Mouse (Mus musculus): ENCODE measurements at regions not wholly inside any gene's neighbourhood (a gene's known extent, or its start where the extent isn't known, plus 50 kb on each side); places are given as distances from the start of the nearest gene placed in this dataset.
"Not testable (repeated sequence)": the region's sequence is repeated elsewhere in the genome, so short reads cannot be mapped to it uniquely, and the experiment has no call there.

- H3K4me1 ChIP-seq (ENCODE audit: control insufficient read depth, insufficient read depth, low read depth, low read length), result no peaks in the 10 kb centered on the region
- H3K9me3 ChIP-seq (ENCODE audit: control insufficient read depth, low read length), result no peaks in the 10 kb centered on the region
- WGBS, result 70% methylated on average over 6 of the region's 6 CpGs
- no peak overlapping the region for H3K27ac ChIP-seq (ENCODE audit: low read depth, low read length)
- no peaks in the 10 kb centered on the region for H3K36me3 ChIP-seq (ENCODE audit: control insufficient read depth, insufficient read depth, low read length)
- no peaks in the 10 kb centered on the region for H3K27me3 ChIP-seq (replicated peaks; ENCODE audit: control insufficient read depth, insufficient read depth, low read length)
- H3K4me2 ChIP-seq (ENCODE audit: low read length), result no peak overlapping the region
- no peak overlapping the region for H3K4me3 ChIP-seq (ENCODE audit: low read length)
- no peak for ATAC-seq
- H3K9ac ChIP-seq (ENCODE audit: low read depth, low read length), result no peak overlapping the region
Observed at GRCm38 (mm10) chr2:114723971-114724666, 69.4 kb upstream of the Dph6 start.

- Histone ChIP-seq H3K36me3 (ENCODE audit: control insufficient read depth, insufficient read depth, low read length) (no peaks in the 10 kb centered on the region), H3K9ac (ENCODE audit: low read depth, low read length) (no peak overlapping the region), H3K4me3 (ENCODE audit: low read length) (no peak overlapping the region), H3K27ac (ENCODE audit: low read depth, low read length) (no peak overlapping the region), H3K9me3 (ENCODE audit: control insufficient read depth, low read length) (no peaks in the 10 kb centered on the region), H3K27me3 (replicated peaks; ENCODE audit: control insufficient read depth, insufficient read depth, low read length) (no peaks in the 10 kb centered on the region), H3K4me1 (ENCODE audit: control insufficient read depth, insufficient read depth, low read depth, low read length) (no peaks in the 10 kb centered on the region), H3K4me2 (ENCODE audit: low read length) (no peak overlapping the region)
- 94% methylated on average over 1 of the region's 1 CpGs for WGBS
- no peak for ATAC-seq
Observed at GRCm38 (mm10) chr2:114727197-114727596, 72.4 kb upstream of the Dph6 start.

- ATAC-seq, result no peak
- no peak overlapping the region for H3K9ac ChIP-seq (ENCODE audit: low read depth, low read length)
- H3K4me3 ChIP-seq (ENCODE audit: low read length), result no peak overlapping the region
- WGBS, result 59% methylated on average over 4 of the region's 4 CpGs
- no peaks in the 10 kb centered on the region for H3K27me3 ChIP-seq (replicated peaks; ENCODE audit: control insufficient read depth, insufficient read depth, low read length)
- H3K27ac ChIP-seq (ENCODE audit: low read depth, low read length), result no peak overlapping the region
- no peaks in the 10 kb centered on the region for H3K36me3 ChIP-seq (ENCODE audit: control insufficient read depth, insufficient read depth, low read length)
- no peaks in the 10 kb centered on the region for H3K4me1 ChIP-seq (ENCODE audit: control insufficient read depth, insufficient read depth, low read depth, low read length)
- H3K4me2 ChIP-seq (ENCODE audit: low read length), result no peak overlapping the region
- no peaks in the 10 kb centered on the region for H3K9me3 ChIP-seq (ENCODE audit: control insufficient read depth, low read length)
Observed at GRCm38 (mm10) chr2:114734861-114735569, 80.3 kb upstream of the Dph6 start.

GRCm38 (mm10) chr2:114739421-114740212, 84.9 kb upstream of the Dph6 start:
- Histone ChIP-seq H3K9ac (ENCODE audit: low read depth, low read length) (no peak overlapping the region), H3K27ac (ENCODE audit: low read depth, low read length) (no peak overlapping the region), H3K4me1 (ENCODE audit: control insufficient read depth, insufficient read depth, low read depth, low read length) (no peaks in the 10 kb centered on the region), H3K4me2 (ENCODE audit: low read length) (no peak overlapping the region), H3K27me3 (replicated peaks; ENCODE audit: control insufficient read depth, insufficient read depth, low read length) (no peaks in the 10 kb centered on the region), H3K36me3 (ENCODE audit: control insufficient read depth, insufficient read depth, low read length) (no peaks in the 10 kb centered on the region), H3K9me3 (ENCODE audit: control insufficient read depth, low read length) (no peaks in the 10 kb centered on the region), H3K4me3 (ENCODE audit: low read length) (no peak overlapping the region)
- no peak for ATAC-seq
- 77% methylated on average over 11 of the region's 11 CpGs for WGBS

- 0 out of 2 replicates have a peak, but pooled peaks have one; percentile 45 for ATAC-seq
- WGBS, result 29% methylated on average over 4 of the region's 4 CpGs
- H3K4me2 ChIP-seq (ENCODE audit: low read length), result no peak overlapping the region
Observed at GRCm38 (mm10) chr2:114763276-114763675, 108.5 kb upstream of the Dph6 start.

GRCm38 (mm10) chr2:114773723-114774122, 119.0 kb upstream of the Dph6 start:
- H3K27me3 ChIP-seq (replicated peaks; ENCODE audit: control insufficient read depth, insufficient read depth, low read length); H3K4me2 ChIP-seq (ENCODE audit: low read length); H3K27ac ChIP-seq (ENCODE audit: low read depth, low read length); ATAC-seq; H3K9ac ChIP-seq (ENCODE audit: low read depth, low read length); H3K4me1 ChIP-seq (ENCODE audit: control insufficient read depth, insufficient read depth, low read depth, low read length); H3K9me3 ChIP-seq (ENCODE audit: control insufficient read depth, low read length); H3K36me3 ChIP-seq (ENCODE audit: control insufficient read depth, insufficient read depth, low read length); H3K4me3 ChIP-seq (ENCODE audit: low read length): not testable (repeated sequence)
- 88% methylated on average over 6 of the region's 6 CpGs for WGBS

More at GRCm38 (mm10) chr2:114763276-114763675, 108.5 kb upstream of the Dph6 start:
- Histone ChIP-seq H3K36me3 (ENCODE audit: control insufficient read depth, insufficient read depth, low read length) (no peaks in the 10 kb centered on the region), H3K9me3 (ENCODE audit: control insufficient read depth, low read length) (no peaks in the 10 kb centered on the region), H3K27ac (ENCODE audit: low read depth, low read length) (no peak overlapping the region), H3K4me1 (ENCODE audit: control insufficient read depth, insufficient read depth, low read depth, low read length) (no peaks in the 10 kb centered on the region), H3K9ac (ENCODE audit: low read depth, low read length) (no peak overlapping the region), H3K27me3 (replicated peaks; ENCODE audit: control insufficient read depth, insufficient read depth, low read length) (no peaks in the 10 kb centered on the region), H3K4me3 (ENCODE audit: low read length) (no peak overlapping the region)

GRCm38 (mm10) chr2:114774278-114774677, 119.5 kb upstream of the Dph6 start:
- 89% methylated on average over 3 of the region's 3 CpGs for WGBS
- Histone ChIP-seq H3K27ac (ENCODE audit: low read depth, low read length) (no peak overlapping the region), H3K4me3 (ENCODE audit: low read length) (no peak overlapping the region)

GRCm38 (mm10) chr2:114775532-114775931, 120.8 kb upstream of the Dph6 start:
- Histone ChIP-seq H3K27me3 (replicated peaks; ENCODE audit: control insufficient read depth, insufficient read depth, low read length) (no peaks in the 10 kb centered on the region), H3K9me3 (ENCODE audit: control insufficient read depth, low read length) (no peaks in the 10 kb centered on the region), H3K27ac (ENCODE audit: low read depth, low read length) (no peak overlapping the region), H3K4me2 (ENCODE audit: low read length) (no peak overlapping the region), H3K4me3 (ENCODE audit: low read length) (no peak overlapping the region), H3K4me1 (ENCODE audit: control insufficient read depth, insufficient read depth, low read depth, low read length) (no peaks in the 10 kb centered on the region), H3K36me3 (ENCODE audit: control insufficient read depth, insufficient read depth, low read length) (no peaks in the 10 kb centered on the region), H3K9ac (ENCODE audit: low read depth, low read length) (no peak overlapping the region)
- WGBS, result 66% methylated on average over 2 of the region's 2 CpGs
- ATAC-seq, result no peak

More at GRCm38 (mm10) chr2:114774278-114774677, 119.5 kb upstream of the Dph6 start:
- H3K4me1 ChIP-seq (ENCODE audit: control insufficient read depth, insufficient read depth, low read depth, low read length), result no peaks in the 10 kb centered on the region
- ATAC-seq, result no peak
- no peaks in the 10 kb centered on the region for H3K27me3 ChIP-seq (replicated peaks; ENCODE audit: control insufficient read depth, insufficient read depth, low read length)
- H3K9ac ChIP-seq (ENCODE audit: low read depth, low read length), result no peak overlapping the region
- no peak overlapping the region for H3K4me2 ChIP-seq (ENCODE audit: low read length)
- no peaks in the 10 kb centered on the region for H3K9me3 ChIP-seq (ENCODE audit: control insufficient read depth, low read length)
- H3K36me3 ChIP-seq (ENCODE audit: control insufficient read depth, insufficient read depth, low read length), result no peaks in the 10 kb centered on the region

- no peak overlapping the region for H3K4me2 ChIP-seq (ENCODE audit: low read length)
- no peak overlapping the region for H3K9ac ChIP-seq (ENCODE audit: low read depth, low read length)
- no peaks in the 10 kb centered on the region for H3K27me3 ChIP-seq (replicated peaks; ENCODE audit: control insufficient read depth, insufficient read depth, low read length)
- WGBS, result 77% methylated on average over 2 of the region's 2 CpGs
- no peak overlapping the region for H3K27ac ChIP-seq (ENCODE audit: low read depth, low read length)
- H3K36me3 ChIP-seq (ENCODE audit: control insufficient read depth, insufficient read depth, low read length), result no peaks in the 10 kb centered on the region
- no peak for ATAC-seq
- no peaks in the 10 kb centered on the region for H3K9me3 ChIP-seq (ENCODE audit: control insufficient read depth, low read length)
- H3K4me1 ChIP-seq (ENCODE audit: control insufficient read depth, insufficient read depth, low read depth, low read length), result no peaks in the 10 kb centered on the region
- no peak overlapping the region for H3K4me3 ChIP-seq (ENCODE audit: low read length)
Observed at GRCm38 (mm10) chr2:114776176-114776575, 121.4 kb upstream of the Dph6 start.
